Mouse (Mus musculus) liver, adult (tissue): ENCODE data around the gene Hnrnpa1.
A peak's percentile ranks its signal among the peaks of the same experiment; 100 is the strongest.

ENCODE experiments used
- GATA4 ChIP-seq: IDR thresholded peaks from 2 replicates; pipeline ENCODE4 v1.6.1; 2014; ENCODE audit warnings: mild to moderate bottlenecking, low read length; ENCODE audit not compliant: insufficient replicate concordance

Hnrnpa1 gene

GRCm38 (mm10) chr15:103227572-103227971 lies 12.7 kb upstream of the Hnrnpa1 start:
- no peak for TF ChIP-seq GATA4

DNA sequence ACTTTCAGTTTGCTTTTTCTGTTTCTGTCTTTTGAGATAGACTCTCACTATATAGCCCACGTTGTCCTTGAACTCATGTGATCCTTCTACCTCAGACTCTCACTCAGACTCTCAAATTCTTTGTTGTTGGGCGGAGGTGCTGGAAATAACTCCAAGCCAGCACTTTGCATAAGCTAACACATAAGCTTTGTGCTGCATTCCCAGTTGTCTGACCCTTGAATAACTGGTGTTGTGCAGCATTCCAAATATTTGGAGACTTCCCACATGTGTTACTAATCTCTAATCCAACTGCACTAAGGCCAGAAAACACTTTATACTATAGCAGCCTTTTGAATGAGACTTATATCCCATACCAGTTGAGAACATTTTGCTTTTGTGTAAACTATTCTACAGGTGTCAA lies 11.3 kb upstream of the Hnrnpa1 start:
- TF ChIP-seq GATA4: no peak

GRCm38 (mm10) chr15:103233119-103233518 lies 7.1 kb upstream of the Hnrnpa1 start:
- no peak for TF ChIP-seq GATA4

GRCm38 (mm10) chr15:103237295-103237694 lies 2.9 kb upstream of the Hnrnpa1 start:
- TF ChIP-seq GATA4: no peak

- no peak for TF ChIP-seq GATA4
Measured at GRCm38 (mm10) chr15:103239130-103239684, 1.0 kb upstream of the Hnrnpa1 start.

GRCm38 (mm10) chr15:103239685-103240159 lies 510 bp upstream of the Hnrnpa1 start, which contains the start of gene Cbx5:
Cbx5 (minus strand) TSS chr15:103239816.
- no peak for TF ChIP-seq GATA4

GRCm38 (mm10) chr15:103242885-103243284 lies 2.7 kb downstream of the Hnrnpa1 start:
- TF ChIP-seq GATA4: no peak

GRCm38 (mm10) chr15:103245616-103246015 lies 5.4 kb downstream of the Hnrnpa1 start:
- TF ChIP-seq GATA4: no peak

GRCm38 (mm10) chr15:103247078-103247781 lies 7.0 kb downstream of the Hnrnpa1 start:
- TF ChIP-seq GATA4: no peak

DNA sequence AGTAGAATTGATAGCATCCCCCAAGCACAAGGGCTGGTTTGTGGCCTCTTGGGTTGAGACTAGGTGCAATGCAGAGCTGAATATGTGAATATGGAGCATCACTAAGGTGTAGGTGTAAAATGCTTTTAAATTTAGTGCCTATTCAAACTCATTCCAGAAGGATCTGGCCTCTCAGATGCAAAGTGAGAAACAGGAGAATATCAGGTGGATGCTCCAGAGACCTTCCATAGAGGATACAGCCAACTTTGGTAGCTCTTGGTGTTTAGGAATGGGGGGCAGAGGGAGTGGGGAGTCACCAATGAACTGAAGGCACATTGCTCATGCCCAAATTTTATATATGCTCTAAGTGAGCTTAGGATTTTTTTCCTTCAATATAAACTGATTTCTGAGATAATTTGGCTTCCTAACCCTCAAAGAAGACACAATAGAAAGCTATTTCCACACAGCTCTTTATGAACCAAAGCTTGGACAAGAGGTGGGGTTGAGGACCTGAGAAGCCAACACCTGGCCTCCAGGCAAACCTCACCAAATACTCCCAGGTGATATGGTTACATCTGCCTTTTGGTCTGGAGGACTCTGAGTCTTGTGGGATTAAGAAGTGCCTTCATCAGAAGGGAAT lies 7.7 kb downstream of the Hnrnpa1 start:
- no peak for TF ChIP-seq GATA4

DNA sequence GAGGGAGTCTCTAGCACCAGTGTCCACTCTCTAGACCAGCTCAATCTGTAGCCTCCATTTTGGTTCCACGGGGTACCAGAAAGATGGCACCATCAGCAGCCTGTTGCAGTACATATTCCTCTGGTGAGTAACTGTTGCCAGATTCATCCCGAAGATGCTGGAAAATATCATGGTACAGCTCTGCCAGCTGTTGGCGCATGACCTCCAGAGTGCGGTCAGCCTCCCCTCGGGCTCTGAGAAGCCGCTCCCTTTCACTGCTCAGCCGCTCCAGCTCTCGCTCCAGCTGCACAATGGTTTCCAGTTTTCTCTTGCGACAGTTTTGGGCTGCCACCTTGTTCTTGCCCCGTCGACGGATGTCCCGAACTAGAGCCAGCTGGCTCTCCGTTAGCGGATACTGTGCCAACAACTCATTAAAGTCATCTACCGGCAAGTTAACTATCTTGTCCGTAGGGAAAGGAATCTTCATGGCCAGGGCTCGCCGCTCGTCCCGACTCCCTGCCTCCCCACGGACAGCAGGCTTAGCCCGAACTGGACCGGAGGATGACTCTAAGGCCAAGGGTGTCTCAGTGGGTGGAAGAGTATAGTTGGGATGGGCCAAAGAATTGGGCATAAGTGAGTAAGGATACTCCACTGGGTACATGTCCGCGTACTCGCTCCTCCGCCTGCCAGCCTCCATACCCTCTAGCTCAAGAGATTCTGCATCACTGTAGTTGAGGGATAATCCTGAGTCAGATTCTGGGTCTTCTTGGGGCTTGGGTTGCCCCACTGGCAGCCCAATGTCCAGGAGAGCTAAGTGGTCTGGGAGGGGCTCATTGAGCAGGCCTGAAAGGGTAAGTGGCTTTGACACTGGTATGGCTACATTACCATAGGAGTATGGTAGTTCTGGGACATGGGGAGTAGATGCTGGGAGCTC lies 8.4 kb downstream of the Hnrnpa1 start:
- TF ChIP-seq GATA4: no peak

GRCm38 (mm10) chr15:103250195-103250740 lies 10.0 kb downstream of the Hnrnpa1 start:
- TF ChIP-seq GATA4: peak; percentile 79; the same call in 1 of the 2 replicates

- TF ChIP-seq GATA4: no peak
Measured at GRCm38 (mm10) chr15:103251595-103251994, 11.4 kb downstream of the Hnrnpa1 start.

- no peak for TF ChIP-seq GATA4
Measured at GRCm38 (mm10) chr15:103252660-103253059, 12.4 kb downstream of the Hnrnpa1 start.

- no peak for TF ChIP-seq GATA4
Measured at GRCm38 (mm10) chr15:103253352-103253751, 13.1 kb downstream of the Hnrnpa1 start.
